Mouse (Mus musculus) lung, adult 18-20 months (tissue): ENCODE results near the gene Bpifa5.
"Not testable (repeated sequence)": the region's sequence is repeated elsewhere in the genome, so short reads cannot be mapped to it uniquely, and the experiment has no call there.

ENCODE experiments used
- DNase-seq, 2 experiments: peaks; one replicate each; pipeline ENCODE4 v3.0.0; 2022; ENCODE audit warnings: mixed read lengths in 2 of 2

Gene Bpifa5

DNA sequence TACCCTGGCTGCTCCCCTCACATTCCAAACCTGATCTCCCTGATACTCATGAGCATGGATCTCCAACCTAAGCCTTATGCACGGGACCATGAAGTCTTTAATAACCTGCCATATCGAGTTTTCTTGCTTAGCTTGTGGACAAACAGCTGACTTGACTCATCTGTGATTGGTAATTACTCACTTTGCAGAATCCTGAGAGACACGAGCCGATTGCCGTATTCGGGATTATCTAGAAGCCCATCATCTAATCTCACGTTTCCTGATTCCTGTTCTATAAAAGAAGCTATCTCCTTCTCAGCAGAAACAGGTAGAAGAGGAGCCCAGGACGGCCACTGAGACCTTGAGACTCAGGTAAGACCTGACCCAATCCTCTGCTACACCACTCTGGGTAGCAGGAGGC lies at the start of gene Bpifa5:
Bpifa5 (plus strand) TSS at position 301 of the 400 bp plus-strand sequence.
- no peak for DNase-seq

DNA sequence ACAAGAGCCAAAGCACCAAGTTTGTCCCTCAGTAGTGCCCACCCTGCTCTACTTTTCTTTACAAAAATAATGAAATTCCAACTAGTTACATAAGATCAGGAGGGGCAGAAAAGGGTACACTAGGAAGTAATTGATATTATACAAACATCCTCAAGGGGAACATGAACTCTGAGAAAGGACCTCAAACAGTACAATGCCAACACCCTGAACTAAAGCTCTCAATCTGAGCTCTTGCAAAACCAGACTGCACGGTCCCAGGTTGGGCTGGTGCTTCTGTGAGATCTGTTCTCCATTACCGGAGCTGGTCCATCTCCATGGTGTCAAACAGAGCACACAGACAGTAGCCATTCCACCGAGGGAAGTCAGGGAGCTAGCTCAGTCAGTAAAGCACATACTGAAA lies 45.0 kb upstream of the Bpifa5 start:
- peak; percentile 33 to 63 for DNase-seq

DNA sequence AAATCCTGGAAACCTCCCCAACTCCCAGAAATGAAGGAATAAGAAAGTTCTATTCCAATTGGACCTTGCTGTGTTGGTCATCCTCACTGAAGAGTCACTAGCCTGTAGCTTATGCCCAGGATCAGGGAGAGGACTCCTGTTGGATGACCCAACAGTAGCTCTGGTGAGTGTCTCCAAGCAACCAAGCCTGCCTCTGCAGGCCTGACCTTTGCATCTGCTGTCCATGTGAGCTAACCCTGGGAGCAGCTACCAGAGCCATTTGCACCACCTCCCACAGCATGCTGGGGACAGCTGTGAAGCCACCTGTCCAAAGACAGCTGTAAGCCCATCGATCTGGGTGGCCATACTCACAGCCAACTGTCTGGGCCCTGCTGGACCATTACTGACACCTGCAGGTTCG lies 32.3 kb upstream of the Bpifa5 start, which contains the start of gene Bpifa3:
Bpifa3 (plus strand) TSS at position 217 of the 400 bp plus-strand sequence.
- no peak for DNase-seq

DNA sequence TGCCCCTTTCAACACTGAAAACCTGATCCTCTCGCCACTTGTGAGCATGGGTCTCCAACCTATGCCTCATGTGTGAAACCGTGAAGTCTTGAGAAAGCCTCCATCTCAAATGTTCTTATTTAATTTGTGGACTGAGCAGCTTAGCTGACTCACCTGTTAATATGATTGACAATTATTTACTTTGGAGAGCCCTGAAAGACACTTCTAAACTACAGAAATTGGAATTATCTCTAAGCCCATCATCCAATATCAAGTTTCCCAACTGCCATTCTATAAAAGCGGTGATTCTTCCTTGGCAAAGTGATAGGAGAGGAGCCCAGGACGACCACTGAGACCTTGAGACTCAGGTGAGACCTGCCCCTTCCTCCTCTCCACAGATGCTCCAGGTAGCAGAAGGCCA lies 19.8 kb upstream of the Bpifa5 start, which contains the start of gene Bpifa1:
Bpifa1 (plus strand) TSS at position 301 of the 400 bp plus-strand sequence.
- DNase-seq, result no peak

DNA sequence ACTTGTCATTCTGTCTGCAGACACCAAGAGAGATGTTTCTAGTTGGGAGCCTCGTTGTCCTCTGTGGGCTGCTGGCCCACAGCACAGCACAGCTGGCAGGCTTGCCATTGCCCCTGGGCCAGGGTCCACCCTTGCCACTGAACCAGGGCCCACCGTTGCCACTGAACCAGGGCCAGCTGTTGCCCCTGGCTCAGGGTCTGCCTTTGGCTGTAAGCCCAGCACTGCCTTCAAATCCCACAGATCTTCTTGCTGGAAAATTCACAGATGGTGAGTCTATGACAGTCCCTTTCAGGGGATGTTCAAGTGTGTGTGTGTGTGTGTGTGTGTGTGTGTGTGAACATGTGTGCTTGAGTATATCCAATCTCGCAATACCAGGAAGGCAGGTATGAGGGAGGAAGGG lies 18.7 kb upstream of the Bpifa5 start:
- no peak for DNase-seq

DNA sequence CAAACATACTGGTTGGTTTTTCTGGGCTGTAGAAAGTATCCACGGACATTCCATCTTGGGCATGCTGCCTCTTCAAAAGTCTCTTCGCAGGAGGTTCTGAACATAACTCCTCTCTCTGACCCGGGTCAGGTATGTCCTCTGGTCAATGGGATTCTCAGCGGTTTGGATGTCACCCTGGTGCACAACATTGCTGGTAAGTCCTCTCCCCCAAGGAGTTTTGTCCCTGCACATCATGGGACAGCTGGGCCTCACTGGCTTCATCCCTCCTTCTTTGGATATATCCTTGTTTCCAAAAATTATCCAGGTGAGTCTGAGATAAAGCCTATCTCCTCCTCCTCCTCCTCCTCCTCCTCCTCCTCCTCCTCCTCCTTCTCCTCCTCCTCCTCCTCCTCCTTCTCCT lies 14.9 kb upstream of the Bpifa5 start:
- DNase-seq, result no peak

DNA sequence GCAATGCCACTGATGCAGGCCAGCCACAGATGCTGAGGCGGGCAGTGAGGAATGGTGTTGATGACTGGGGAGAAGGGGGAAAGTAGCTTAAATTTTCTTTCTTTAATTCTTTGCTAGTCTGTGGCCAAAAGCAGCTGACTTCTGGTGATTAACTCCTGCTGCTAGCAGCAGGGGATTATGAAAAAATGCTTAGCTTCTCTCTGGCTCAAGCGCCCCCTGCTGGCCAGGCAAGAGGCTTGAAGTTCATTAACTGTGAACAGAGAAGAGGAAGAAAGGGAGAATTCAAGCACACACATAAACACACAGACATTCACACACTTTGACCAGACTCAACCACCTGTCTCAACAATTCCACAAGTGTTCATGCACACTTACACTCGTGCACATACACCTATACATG lies 4.0 kb upstream of the Bpifa5 start:
- DNase-seq, result peak; percentile 13 to 32

DNA sequence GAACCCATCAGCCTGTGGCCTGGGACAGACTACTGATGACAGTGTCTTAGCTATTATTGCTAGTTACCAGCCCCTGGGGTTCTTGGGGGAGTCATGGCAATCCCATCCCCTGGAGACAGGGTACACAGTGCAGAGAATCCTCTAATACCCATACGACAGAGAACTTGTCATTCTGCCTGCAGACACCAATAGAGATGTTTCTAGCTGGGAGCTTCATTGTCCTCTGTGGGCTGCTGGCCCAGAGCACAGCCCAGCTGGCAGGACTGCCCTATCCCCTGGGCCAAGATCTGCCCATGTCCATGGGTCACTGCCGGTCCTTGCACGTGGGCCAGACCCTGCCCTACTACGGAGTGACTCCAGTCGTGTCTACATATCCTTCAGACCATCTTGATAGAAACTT lies 899 bp downstream of the Bpifa5 start:
- DNase-seq, result no peak

DNA sequence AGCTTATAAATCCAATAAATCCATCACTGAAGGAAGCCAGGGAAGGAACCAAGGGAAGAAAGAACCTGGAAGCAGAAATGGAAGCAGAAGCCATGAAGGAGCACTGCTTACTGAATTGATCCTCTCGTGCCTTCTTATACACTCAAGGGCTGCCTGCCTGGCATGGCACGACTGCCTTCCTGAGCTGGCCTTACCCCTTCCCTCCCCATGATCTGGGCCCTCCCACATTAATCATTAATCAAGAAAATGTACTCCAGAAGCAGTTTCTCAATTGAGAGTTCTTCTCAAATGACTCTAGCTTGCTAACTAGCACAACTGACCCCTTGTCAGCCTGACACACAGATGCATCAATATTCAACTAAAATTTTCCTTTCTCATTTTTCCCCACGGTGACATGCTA lies 6.8 kb downstream of the Bpifa5 start:
- peak in 1 of 2 experiments; percentile 37 for DNase-seq

DNA sequence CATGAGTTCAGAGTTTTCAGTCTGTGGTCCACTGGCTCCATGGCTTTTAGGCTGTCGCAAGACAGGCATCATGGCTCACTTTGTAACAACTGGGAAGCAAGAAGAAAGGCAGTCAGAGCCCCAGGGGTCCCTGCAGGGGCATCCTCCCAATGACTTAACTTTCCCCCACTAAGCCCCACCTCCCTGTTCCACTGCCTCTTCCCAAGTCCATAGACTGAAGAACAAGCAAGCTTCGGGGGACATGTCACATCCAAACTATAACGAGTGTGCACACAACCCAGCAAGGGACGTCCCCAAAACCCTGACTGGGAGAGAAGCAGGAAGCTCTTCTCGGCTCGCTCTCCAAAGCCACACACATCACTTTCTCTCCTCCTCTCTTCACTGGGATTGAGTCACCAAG lies 9.2 kb downstream of the Bpifa5 start:
- no peak for DNase-seq

DNA sequence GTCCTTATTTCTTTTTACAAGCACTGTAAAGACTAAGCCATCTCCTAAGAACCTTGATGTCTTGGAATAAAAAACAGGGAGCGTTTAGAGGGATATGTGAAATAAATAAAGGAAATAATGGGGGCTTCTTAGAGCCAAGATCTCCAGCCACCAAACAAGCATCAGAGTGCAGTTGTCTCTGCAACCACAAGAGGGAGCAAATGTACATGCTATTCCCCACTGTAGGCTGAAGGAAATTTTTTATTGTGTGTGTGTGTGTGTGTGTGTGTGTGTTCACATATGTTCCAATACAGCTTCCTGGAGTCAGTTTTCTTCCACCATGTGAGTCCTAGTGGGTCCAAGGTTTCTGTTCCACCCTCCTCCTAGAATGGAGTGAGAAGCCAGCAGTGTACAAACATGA lies 10.9 kb downstream of the Bpifa5 start:
- DNase-seq, result peak in 1 of 2 experiments; percentile 45

DNA sequence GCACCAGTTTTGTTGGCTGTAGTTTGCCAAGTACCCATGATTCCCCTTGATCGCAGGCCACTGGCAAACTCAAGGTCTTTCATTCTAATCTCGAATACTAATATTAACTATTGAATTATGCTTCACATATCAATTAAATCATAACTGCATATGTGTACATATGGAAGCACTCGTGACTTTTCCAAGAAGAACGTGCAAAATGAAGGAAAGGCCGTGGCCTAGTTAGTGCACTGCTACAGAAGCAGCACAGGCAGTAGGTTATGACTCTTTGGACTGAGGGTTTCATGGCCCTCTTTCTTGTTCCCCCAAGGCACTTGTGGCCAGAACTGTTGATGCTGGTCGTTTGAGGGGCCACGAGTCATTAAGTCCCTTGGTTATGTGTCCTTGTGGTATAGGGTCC lies 19.5 kb downstream of the Bpifa5 start:
- not testable (repeated sequence) for DNase-seq

DNA sequence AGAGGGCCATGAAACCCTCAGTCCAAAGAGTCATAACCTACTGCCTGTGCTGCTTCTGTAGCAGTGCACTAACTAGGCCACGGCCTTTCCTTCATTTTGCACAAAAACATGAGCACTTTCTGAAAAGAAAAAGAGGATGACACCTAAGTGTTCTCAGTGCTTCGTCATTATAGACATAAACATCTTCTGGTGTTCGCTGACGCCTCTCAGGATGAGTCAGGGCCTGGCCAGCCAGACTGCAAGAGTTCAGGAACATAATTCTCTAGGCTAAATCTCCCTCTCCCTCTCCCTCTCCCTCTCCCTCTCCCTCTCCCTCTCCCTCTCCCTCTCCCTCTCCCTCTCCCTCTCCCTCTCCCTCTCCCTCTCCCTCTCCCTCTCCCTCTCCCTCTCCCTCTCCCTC lies 20.7 kb downstream of the Bpifa5 start:
- DNase-seq, result not testable (repeated sequence)

DNA sequence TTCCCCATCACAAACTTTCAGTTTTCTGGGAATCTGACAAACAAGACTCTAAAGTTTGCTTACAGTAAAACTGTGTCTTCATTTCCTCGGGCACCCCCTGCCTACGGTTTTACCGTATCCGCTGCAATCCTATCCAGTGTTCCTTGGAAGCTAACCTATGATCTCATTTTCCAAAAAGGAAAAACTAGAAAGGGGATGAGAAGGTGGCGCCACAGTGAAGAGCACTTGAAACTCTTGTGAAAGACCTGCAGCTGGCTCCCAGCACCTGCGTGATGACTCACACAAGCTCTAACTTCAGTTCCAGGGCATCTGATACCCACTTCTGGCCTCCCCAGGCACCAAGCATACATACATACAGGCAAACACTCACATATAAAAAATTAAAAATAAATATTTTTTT lies 22.9 kb downstream of the Bpifa5 start:
- peak; percentile 65 to 74 for DNase-seq

DNA sequence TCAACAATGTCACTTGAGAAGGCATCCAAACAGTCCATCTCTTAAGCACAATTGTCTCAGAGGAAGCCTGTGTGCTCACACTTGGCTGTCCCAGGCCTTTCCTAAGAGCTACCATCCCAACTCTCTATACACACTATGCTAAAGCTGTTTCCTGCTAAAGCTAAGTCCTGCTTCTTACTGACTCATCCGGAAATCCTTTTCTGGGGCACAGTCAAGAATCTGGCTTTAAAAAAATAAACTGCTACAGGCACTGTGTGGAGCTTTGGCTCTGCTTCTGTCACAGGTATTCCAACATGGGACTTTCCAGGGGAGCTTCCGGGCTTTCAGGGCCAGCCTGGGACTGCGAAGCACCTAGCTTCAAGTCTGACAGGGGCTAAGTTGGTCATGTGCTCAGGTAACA lies 23.3 kb downstream of the Bpifa5 start:
- no peak for DNase-seq

DNA sequence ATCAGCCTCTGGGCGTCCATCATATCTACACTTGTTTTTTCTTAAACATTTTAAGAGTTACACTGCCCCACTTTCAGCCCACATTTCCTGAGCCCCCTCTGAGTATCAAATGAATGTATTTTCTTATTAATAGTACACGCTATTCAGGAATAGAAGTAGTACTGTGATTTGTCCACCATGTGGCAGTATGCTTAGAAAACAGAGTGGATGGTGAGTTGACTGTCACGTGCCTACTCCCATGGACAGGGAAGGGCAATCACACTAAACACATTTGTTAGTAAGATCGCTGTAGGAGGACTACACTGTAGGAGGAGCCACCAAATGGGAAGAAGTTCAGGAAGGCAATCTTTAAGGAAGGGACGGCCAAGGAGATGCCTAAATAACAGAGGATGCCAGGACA lies 25.1 kb downstream of the Bpifa5 start:
- no peak for DNase-seq

DNA sequence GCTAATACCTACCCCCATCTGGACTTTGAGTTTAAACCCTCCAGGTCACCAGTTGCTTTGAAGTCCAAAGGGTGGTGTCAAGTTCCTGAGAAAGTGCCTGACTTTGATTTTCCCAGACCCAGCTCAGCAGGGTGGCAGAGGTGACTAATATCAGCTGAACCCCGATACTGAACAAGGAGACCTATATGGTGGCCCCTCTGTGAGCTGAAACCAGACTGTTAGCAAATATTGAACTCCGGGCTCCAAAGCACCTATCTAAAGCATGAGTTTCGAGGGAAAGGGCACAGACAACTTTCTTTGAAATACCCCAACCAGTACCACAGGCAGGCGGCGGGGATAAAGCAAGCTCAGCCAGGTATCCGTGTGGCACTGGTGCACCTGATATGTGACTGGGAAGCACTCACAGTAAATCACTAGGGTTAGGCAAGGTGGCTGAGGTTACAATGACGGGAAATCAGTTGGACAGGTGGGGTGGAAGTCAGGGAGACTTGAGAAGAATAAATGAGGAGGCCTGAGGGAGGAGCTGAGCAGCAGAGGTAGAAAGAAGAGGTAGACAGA lies 27.5 kb downstream of the Bpifa5 start:
- DNase-seq, result no peak

DNA sequence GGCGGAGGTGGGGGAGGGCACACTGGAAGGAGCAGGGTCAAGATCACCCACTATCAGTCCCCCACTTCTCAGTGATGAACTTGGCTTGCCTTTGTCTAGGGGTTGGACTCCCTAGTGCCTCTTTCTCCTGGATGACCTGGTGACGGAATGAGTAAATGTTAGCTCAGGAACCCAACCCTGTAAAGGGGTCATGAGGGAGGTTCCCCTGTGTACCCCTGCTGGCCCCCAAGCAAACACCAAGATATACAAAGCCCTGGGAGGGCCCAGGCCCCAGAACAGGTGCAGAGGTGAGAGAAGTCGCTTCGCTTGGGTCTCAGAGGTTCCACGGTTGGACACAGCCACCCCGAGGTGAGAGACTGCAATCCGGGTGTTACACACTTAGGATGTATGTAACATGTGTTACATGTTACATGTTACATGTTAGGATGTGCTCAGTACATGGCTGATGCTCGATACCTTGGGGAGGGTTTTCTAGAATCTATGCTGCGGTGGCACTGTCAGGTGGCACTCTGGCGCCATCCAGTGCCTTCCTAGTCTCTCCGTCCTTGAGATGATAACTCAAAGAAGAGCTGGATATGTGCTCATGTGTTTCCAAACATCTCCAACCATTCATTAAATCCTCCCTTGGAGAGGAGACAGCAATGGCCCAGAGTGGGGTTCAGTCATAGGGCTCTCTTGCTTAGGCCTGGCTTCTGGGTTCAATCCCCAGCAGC lies 28.3 kb downstream of the Bpifa5 start, which contains the start of gene Bpifb1:
Bpifb1 (plus strand) TSS at position 273 of the 713 bp plus-strand sequence.
- DNase-seq, result no peak

DNA sequence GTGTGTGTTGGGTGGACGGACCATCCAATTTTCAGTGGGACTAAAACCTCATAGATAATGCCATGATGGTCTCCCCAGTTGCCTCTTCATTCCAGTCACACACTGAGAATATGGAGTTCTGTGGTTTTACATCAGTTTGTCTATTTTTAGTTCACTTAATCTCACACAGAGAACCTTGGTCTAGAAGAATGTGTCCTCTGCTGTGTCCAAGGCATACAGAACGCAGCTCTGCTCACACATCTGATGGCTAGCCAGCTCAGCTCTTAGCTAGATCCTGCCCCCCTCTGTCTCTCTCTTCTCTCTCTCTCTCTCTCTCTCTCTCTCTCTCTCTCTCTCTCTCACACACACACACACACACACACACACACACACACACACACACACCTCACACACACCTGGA lies 29.7 kb downstream of the Bpifa5 start:
- no peak for DNase-seq

DNA sequence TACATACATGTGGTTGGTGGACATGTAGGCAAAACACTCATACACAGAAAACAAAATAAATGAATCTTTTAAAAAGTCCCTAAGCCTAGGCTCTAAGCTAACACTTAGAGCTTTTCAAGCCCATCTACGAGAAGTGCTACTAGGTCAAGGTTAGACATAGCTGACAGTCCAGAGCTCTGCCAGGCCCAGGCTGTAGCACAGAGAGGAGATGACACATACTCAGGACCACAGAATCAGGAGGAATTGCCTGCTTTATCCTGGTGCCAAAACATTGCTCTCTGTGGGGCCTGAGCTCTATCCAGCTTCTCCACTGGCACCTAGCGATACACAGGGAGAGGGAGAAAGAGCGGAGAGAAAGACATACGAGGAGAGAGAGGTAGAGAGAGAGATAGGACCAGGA lies 30.7 kb downstream of the Bpifa5 start:
- no peak for DNase-seq

DNA sequence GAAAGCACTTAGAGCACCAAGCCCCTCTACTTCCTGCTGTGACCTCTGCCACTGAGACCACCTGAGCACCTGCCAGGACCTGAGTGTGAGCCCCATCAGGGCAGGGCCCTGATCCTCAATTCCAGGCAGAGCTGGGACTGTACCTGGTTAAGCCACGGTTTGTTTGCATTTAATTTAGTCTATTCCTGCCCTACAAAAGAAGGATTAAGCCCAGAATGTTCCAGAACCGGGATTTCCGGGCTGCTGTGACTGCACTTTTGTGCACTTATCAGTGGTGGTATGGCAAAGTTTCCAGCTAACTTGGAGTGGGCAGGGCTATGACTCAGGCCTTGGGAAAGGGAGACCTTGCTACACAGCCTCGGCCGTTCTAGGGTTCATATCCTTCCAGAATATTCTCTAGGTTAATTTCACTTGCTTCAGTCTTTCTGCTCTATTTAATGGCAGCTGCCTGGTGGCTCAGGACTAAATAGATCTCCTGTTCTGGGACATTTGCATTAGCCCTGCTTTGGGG lies 31.6 kb downstream of the Bpifa5 start:
- peak in 1 of 2 experiments; percentile 30 for DNase-seq

DNA sequence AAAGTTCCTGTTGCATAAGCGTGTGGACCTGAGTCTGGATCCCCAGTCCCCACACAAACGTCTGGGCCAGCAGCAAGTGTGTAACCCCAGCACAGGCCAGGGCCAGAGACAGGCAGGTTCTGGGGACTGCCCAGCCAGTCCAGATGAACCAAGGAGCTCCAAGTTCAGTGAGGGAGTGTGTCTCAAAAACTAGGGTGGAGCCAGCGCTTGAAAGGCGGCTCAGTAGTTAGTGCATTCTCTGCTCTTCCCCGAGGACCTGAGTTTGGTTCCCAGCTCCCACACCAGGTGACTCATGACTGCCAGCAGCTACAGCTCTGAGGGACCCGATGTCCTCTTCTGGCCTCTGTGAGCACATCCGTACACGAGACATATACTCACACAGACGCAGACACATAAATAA lies 34.6 kb downstream of the Bpifa5 start:
- DNase-seq, result no peak

DNA sequence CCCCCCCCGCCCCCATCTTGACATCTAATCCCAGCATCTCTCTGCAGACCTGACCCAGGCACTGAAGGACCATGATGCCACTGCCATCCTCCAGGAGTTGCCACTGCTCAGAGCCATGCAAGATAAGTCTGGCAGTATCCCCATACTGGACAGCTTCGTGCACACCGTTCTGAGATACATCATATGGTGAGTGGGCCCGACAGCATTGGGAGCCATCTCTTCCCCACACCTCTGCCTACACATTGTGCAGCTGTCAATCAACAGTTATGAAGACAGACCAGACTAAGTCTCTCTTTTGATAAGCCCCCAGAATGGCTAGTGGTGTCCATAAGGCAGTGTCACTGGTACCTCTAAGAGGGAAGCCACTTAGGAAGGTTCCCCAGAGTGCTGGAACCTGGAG lies 42.2 kb downstream of the Bpifa5 start:
- DNase-seq, result no peak

DNA sequence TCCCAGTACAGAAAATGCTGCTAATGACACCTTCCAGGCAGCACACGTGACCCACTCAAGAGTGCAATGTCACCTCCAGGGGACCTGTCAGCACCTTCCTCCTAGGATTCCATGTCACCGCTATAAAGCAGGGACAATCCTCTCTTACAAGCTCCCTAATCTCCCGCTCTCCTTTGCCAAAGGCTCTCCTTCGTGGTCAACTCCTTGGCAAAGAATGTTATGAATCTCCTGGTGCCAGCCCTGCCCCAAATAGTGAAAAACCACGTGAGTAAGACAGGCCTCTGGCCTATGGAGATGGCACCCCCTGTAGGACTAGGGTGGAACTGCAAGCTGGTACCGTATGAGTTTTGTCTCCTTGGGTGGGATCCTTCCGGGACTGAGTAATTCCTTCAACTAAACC lies 44.5 kb downstream of the Bpifa5 start:
- peak; percentile 51 to 57 for DNase-seq
